Mouse (Mus musculus) limb, embryonic 12.5 days (tissue): ENCODE measurements around the gene Fgfr2. TPM values are rescaled to one million over a fixed set of nuclear protein-coding genes. Genes with fewer than 3 reads are reported as not detected.

Experiments
- ATAC-seq: fragments of 200-750 bp; cut with Nextera tagmentation; 2 replicates; pipeline ENCODE4 v1.8.0; 2017; ENCODE audit warnings: low read depth, moderate TSS enrichment; ENCODE audit not compliant: insufficient number of reproducible peaks, insufficient read depth, low FRiP score, low TSS enrichment
- H3K27ac ChIP-seq: fragments of 300-500 bp; sonication (generic); 2 replicates; pipeline ENCODE4 v1.5.1; 2016; ENCODE audit warnings: mild to moderate bottlenecking, moderate library complexity
- H3K27me3 ChIP-seq: fragments of 300-500 bp; sonication (generic); 2 replicates; pipeline ENCODE4 v1.6.1; 2016; ENCODE audit warnings: mild to moderate bottlenecking, moderate library complexity
- H3K36me3 ChIP-seq: fragments of 300-500 bp; sonication (generic); 2 replicates; pipeline ENCODE4 v1.6.1; 2016; ENCODE audit warnings: mild to moderate bottlenecking, moderate library complexity
- H3K4me1 ChIP-seq: fragments of 300-500 bp; sonication (generic); replicated peaks from 2 replicates; pipeline ENCODE4 v1.6.1; 2016
- H3K4me2 ChIP-seq: fragments of 300-500 bp; sonication (generic); 2 replicates; pipeline ENCODE4 v1.6.1; 2016; ENCODE audit warnings: mild to moderate bottlenecking, moderate library complexity
- H3K4me3 ChIP-seq: fragments of 300-500 bp; sonication (generic); replicated peaks from 2 replicates; pipeline ENCODE4 v1.5.1; 2016; ENCODE audit warnings: mild to moderate bottlenecking
- H3K9ac ChIP-seq: fragments of 300-500 bp; sonication (generic); replicated peaks from 2 replicates; pipeline ENCODE4 v1.6.1; 2016; ENCODE audit warnings: mild to moderate bottlenecking, moderate library complexity
- H3K9me3 ChIP-seq: fragments of 300-500 bp; sonication (generic); 2 replicates; pipeline ENCODE4 v1.6.1; 2016; ENCODE audit warnings: mild to moderate bottlenecking, moderate library complexity
- WGBS: fragments of 180-500 bp; shearing (Covaris S2); methylation state at CpG from one replicate; pipeline ENCODE4 v1.1.7; 2016; 5-methylcytosine and 5-hydroxymethylcytosine counted together
- polyA plus RNA-seq: library from polyadenylated mRNA; unstranded; fragments of >200 nt; fragmentation: Nextera tagmentation; extraction: Ambion mirVana; gene quantifications from 2 replicates; pipeline ENCODE4 v1.2.1, GENCODE M21; 2016

Fgfr2 gene
- polyA plus RNA-seq, 1 experiment from 2014 or later: 112 TPM

DNA sequence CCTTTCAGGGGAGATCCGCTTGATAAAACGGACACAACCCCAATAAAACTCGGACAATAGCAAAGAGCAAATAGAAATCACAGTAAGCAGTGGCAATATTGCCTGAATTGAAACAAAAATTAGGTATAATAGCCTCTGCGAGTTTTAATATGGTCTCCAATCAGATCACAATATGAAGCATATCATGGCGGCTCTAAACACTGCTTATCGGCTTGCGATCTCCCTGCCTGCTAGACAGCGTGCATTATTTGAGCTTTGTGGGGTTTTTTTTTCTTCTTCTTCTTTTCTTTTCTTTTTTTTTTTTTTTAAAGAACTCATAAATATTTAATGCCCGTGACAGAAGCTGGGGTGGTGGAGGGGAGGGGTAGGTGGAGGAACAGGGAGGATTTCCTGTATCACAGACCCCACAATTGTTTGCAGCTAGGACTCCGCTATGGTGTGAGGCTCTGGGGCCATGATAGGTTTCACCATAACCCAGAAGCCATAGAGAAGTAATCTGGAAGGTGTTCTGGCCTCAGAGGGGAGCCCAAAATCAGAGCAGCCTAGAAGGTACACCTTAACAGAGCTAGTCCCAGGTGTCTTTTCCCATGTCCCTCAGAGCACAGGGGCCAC is 1334.4 kb downstream of the Fgfr2 start:
- no peak for ATAC-seq
- H3K4me3 ChIP-seq: no peak overlapping the region
- no peaks in the 10 kb centered on the region for H3K36me3 ChIP-seq
- 76% methylated on average over 10 of the region's 10 CpGs for WGBS
- H3K9ac ChIP-seq: no peak overlapping the region
- H3K9me3 ChIP-seq: no peaks in the 10 kb centered on the region
- peaks cover 29% of the 10 kb centered on the region for H3K27me3 ChIP-seq
- H3K27ac ChIP-seq: no peak overlapping the region
- H3K4me1 ChIP-seq: no peaks in the 10 kb centered on the region; the same call in 1 of the 2 replicates
- H3K4me2 ChIP-seq: no peak overlapping the region

DNA sequence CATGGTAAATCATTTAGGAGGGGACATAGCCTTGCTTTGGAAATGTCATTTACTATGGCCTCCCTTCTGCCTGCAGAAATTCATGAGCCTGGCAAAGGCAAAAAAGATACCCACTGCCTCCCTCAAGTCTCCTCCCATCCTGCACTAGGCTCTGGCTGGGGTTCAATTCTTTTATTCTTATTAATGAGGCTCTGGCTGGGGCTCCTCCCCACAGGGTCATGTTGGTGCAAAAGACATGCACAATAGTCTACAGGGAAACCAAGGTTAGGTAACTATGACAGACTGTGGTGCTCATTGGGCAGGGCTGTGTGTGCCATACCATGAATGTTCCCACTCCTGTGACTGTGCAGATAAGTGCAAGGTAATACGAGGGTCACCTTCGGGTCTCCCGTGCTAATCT is 1337.4 kb downstream of the Fgfr2 start:
- ATAC-seq: no peak
- Histone ChIP-seq H3K9ac (no peak overlapping the region), H3K9me3 (no peaks in the 10 kb centered on the region), H3K4me3 (no peak overlapping the region), H3K27ac (no peak overlapping the region), H3K27me3 (peaks cover 18% of the 10 kb centered on the region; the same call in 1 of the 2 replicates), H3K4me2 (no peak overlapping the region), H3K4me1 (no peaks in the 10 kb centered on the region; the same call in 1 of the 2 replicates), H3K36me3 (no peaks in the 10 kb centered on the region)
- 85% methylated on average over 3 of the region's 3 CpGs for WGBS

DNA sequence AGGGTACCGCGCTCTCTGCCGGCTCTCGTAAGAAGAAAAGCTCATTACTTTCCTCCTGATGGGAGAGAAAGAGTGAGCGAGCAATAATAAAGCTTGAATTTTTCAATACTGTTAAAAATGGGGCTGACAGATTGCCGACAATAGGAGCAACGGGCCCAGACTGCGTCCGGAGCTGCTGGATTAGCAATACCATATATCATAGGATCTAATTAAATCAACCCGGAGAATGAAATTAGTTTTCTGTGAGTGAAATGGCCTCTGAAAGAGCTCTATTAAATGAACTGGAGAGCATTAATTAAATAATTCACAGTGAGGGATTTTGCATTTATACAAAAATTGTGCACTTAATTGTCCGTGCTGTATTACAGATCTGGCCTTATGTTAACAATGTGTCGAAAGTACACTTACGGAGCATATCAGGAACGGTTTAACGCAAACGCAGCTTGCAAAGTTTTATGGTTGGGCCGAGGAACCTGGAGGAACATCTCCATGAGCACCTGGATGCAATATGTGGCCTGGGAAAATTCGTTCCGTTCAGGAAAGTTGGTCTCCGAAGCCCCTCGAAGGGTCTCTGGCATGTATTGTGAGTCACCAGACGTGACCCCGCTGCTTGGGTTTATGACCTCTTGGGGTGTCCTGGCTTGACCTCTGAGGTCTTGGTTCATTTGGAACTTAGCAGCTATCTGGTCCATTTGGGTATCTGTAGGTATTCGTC is 1344.7 kb downstream of the Fgfr2 start:
- 13% methylated on average over 24 of the region's 24 CpGs for WGBS
- ATAC-seq: no peak
- no peak overlapping the region for H3K9ac ChIP-seq
- H3K27me3 ChIP-seq: peaks cover 37% of the 10 kb centered on the region
- no peak overlapping the region for H3K27ac ChIP-seq
- peak overlapping the region; percentile 30 for H3K4me2 ChIP-seq
- no peaks in the 10 kb centered on the region for H3K9me3 ChIP-seq
- no peak overlapping the region for H3K4me3 ChIP-seq
- peaks cover 27% of the 10 kb centered on the region for H3K4me1 ChIP-seq
- no peaks in the 10 kb centered on the region for H3K36me3 ChIP-seq

DNA sequence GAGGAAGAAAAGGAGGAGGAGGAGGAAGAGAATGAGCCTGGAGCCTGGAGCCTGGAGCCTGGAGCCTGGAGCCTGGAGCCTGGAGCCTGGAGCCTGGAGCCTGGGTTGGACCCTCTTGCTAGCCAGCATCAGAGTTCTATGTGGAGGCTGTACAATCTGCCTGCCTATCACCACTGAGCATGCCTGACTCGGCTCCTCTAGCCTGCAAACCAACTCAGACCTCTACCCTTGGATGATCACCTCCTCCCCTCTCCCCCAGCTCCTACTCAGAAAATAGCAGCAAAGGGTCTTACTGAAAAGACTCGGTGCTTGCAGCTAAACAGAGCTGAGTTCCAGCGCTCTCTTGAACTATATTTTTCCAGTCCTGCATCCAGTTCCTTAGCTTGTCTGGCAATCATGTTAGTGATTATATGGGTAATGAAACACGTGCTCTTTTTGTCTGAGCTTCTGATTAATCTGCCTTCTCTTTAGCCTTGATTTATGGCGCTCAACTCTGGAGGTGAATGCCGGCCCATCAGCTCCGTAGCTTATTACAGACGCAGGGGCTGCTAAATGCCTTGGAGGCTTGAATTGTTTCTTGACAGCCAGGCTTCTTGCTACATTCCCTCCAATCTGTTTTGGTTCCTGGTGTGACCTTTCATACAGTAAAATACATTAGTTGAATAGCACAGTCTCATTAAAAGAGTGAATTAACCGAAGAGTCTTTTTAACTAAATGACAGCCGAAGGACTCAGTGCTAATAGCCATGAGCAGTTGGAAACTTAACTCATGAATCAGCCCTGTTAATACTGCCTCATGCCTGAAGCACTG is 1345.5 kb downstream of the Fgfr2 start:
- Histone ChIP-seq H3K4me1 (peaks cover 27% of the 10 kb centered on the region), H3K27ac (no peak overlapping the region), H3K4me2 (peak overlapping the region; percentile 30), H3K27me3 (peaks cover 40% of the 10 kb centered on the region), H3K9ac (0 out of 2 replicates have a peak overlapping the region, but pooled peaks have one; percentile 31), H3K9me3 (no peaks in the 10 kb centered on the region), H3K4me3 (no peak overlapping the region), H3K36me3 (no peaks in the 10 kb centered on the region)
- 6% methylated on average over 10 of the region's 10 CpGs for WGBS
- ATAC-seq: 0 out of 2 replicates have a peak, but pooled peaks have one; percentile 42

DNA sequence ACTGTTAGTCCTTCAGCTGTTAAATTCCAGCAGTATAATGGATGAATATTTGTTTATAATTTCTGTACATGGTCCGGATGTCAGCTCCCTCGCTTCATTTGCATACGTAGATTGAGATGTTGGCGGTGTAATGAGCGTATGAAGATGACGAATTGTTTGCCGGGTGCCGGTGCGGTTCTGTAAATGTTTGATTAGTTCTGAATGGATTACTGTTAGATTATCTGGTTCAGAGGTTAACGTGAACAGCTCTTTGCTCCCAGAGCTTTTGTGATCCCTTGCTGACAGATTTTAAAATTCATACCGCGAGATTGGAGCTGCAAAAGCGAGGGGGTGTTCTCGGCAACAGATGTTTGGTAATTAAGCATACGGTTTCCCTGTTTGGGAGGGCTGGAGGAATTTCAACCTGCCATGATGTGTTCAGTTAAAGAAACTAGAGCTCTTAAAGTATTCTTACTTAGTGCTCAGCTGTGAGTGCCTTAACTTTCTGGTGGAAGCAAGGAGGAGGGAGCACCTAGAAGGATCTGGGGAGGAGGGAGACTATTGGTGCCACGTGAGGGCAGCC is 1346.9 kb downstream of the Fgfr2 start:
- Histone ChIP-seq H3K4me1 (peaks cover 27% of the 10 kb centered on the region), H3K36me3 (no peaks in the 10 kb centered on the region), H3K9ac (no peak overlapping the region), H3K9me3 (no peaks in the 10 kb centered on the region), H3K27me3 (peaks cover 38% of the 10 kb centered on the region), H3K4me3 (no peak overlapping the region), H3K4me2 (no peak overlapping the region), H3K27ac (no peak overlapping the region)
- no peak for ATAC-seq
- 55% methylated on average over 16 of the region's 16 CpGs for WGBS

DNA sequence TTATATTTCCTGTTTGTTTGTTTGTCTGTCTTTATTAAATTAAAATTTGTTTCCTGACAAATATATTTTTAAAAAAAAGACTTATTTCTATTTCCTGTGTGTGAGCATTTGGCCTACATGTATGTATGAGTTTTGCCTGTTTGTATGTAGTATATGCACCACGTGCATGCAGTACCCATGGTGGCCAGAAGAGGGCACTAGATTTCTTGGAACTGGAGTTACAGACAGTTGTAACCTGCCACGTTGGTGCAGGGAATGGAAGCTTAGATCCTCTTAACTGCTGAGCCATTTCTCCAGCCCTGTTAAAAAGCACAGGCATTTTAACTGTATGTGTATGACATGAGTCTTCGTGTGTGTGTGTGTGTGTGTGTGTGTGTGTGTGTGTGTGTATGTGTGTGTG is 1365.2 kb downstream of the Fgfr2 start:
- H3K9me3 ChIP-seq: peaks cover 6% of the 10 kb centered on the region; the same call in 1 of the 2 replicates
- no peak for ATAC-seq
- no peak overlapping the region for H3K4me3 ChIP-seq
- H3K4me2 ChIP-seq: no peak overlapping the region
- no peaks in the 10 kb centered on the region for H3K27me3 ChIP-seq
- H3K27ac ChIP-seq: no peak overlapping the region
- WGBS: 93% methylated on average over 3 of the region's 3 CpGs
- H3K36me3 ChIP-seq: no peaks in the 10 kb centered on the region
- no peaks in the 10 kb centered on the region for H3K4me1 ChIP-seq
- no peak overlapping the region for H3K9ac ChIP-seq

DNA sequence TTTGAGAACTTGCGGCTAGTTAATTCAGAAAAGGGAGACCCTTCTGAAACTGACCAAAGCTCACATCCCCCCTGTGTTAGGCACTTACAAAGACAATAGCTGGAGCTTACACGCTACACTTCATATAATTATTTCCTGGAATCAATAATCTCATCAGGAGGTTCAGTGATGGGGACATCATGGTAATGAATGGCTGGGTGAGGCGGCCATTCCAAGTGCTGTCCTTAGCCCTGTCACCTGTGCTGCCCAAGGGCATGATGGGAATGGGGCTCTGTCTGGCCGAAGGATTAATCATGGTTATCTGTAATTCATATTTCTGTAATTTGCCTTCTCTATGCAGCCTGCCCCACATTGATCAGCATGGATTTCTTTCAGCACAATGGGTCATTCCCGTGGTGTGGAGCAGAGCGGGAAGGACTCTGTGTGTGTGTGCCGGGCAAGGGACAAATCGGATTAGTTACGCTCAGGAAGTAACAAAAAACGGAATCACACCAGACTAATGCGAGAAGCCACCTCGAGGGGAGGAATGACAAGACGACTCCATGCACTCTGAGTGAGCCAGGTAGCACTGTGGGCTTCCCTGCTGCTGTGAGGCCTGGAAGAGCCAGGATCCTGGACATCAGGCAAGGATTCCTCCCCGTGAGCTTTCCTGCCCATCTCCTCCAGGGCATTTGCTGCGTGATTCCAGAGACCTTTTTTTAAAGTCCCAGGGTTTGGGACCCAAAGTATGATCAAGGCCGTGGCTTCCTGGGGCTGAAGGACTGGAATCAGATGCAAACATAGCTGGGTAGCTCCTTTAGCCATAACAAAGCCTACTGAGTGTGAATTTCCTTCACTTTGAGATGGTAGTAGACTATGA is 1375.8 kb downstream of the Fgfr2 start:
- WGBS: 66% methylated on average over 16 of the region's 16 CpGs
- Histone ChIP-seq H3K9ac (no peak overlapping the region), H3K36me3 (no peaks in the 10 kb centered on the region), H3K9me3 (no peaks in the 10 kb centered on the region), H3K4me1 (peaks cover 5% of the 10 kb centered on the region; the same call in 1 of the 2 replicates), H3K27ac (no peak overlapping the region), H3K4me3 (no peak overlapping the region), H3K27me3 (peaks cover 39% of the 10 kb centered on the region), H3K4me2 (no peak overlapping the region)
- ATAC-seq: no peak

DNA sequence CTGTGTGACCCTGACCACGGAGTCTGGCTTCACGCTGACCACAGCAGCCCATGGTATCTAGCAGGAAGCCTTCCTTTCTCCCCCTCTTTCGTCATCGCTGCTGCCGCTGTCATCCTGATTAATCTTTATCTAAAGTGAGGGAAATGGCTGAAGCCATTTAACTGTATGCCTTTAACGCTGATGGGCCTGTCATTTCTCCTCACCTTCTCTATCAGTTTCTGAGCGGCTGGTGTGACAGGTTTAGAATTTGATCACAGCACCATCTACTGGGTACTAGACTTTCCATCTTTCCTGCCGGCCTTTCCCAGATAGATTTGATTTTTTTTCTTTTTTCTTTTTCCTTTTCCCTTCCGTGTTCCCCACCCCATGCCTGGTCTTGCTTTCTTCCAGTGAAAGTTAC is 1376.4 kb downstream of the Fgfr2 start:
- Histone ChIP-seq H3K4me2 (no peak overlapping the region), H3K9ac (no peak overlapping the region), H3K4me3 (no peak overlapping the region), H3K27ac (no peak overlapping the region), H3K27me3 (peaks cover 43% of the 10 kb centered on the region), H3K36me3 (no peaks in the 10 kb centered on the region), H3K9me3 (no peaks in the 10 kb centered on the region), H3K4me1 (peaks cover 5% of the 10 kb centered on the region; the same call in 1 of the 2 replicates)
- 38% methylated on average over 9 of the region's 9 CpGs for WGBS
- no peak for ATAC-seq

DNA sequence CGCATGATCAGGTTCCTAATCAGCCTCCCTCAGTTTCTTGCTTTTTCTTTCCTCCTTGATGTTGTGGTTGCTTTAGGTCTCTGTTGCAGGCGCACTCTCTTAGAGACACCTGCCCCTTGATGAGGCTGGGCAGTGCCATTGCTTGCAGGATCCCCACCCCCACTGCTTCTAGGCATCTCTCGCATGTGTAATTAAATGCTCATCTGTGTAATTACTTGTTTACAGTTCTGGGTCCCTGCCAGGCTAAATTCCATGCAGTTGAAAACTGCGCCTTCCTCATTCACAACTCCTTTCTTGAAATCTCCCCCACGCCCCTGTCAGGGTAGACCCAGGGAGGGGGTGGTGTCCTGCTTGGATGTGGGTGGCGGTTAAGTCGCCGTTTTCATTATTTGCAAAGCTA is 1380.0 kb downstream of the Fgfr2 start:
- ATAC-seq: no peak
- Histone ChIP-seq H3K36me3 (no peaks in the 10 kb centered on the region), H3K9me3 (no peaks in the 10 kb centered on the region), H3K4me1 (peaks cover 5% of the 10 kb centered on the region; the same call in 1 of the 2 replicates), H3K27ac (no peak overlapping the region), H3K4me2 (no peak overlapping the region), H3K4me3 (no peak overlapping the region), H3K27me3 (peaks cover 37% of the 10 kb centered on the region), H3K9ac (no peak overlapping the region)
- 48% methylated on average over 8 of the region's 8 CpGs for WGBS

DNA sequence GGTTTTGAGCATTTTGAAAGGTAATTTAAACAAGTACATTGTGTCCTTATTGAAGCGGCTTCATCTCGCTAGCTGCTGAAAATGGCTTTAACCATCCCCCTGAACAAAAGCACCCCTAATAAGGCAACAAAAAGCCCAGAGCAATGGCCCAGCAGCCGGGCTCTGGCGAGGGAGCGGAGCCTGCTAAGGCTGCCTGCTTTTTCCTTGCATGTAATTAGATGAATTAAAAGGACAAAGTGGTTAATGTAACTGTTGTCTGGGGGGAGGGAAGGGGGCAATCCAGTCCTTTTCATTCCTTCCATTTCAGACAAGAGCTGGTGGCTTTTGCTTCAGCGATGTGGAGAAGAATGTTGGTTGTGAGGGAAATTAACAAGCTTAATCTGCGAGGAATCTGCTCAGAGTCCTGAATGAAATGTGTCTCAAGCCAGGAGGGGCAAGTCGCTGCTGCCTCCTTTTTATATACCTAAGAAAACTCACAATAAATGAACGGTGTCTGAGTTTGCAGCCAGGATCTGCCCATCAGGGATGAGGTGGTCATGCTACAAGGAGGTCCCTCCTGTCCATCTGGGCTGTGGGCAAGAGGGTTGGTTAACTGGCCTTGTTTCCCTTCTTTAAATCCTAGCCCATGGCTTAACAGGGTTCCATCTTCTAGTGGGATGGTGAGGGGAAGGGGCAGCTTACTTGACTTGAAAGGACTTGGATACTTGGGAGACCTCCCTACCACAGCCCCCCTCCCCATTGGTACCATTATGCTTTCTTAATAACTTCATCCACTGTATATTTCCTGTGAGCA is 1400.2 kb downstream of the Fgfr2 start:
- 21% methylated on average over 9 of the region's 9 CpGs for WGBS
- Histone ChIP-seq H3K27ac (no peak overlapping the region), H3K4me2 (peak overlapping the region; percentile 17; the same call in 1 of the 2 replicates), H3K9ac (no peak overlapping the region), H3K27me3 (peaks cover 15% of the 10 kb centered on the region; the same call in 1 of the 2 replicates), H3K4me3 (no peak overlapping the region), H3K4me1 (peaks cover 11% of the 10 kb centered on the region), H3K9me3 (no peaks in the 10 kb centered on the region), H3K36me3 (no peaks in the 10 kb centered on the region)
- no peak for ATAC-seq
